Mouse (Mus musculus) erythroblast, embryonic 14.5 days (primary cell): ENCODE results near the gene Kng1.

Experiments
- GATA1 ChIP-seq: IDR thresholded peaks from 2 replicates; pipeline ENCODE4 v1.6.1; 2012; ENCODE audit warnings: low read length, inconsistent platforms, mixed read lengths
- TAL1 ChIP-seq: IDR thresholded peaks from 3 replicates; pipeline ENCODE4 v1.6.1; 2012; ENCODE audit warnings: low read length, inconsistent platforms, mixed read lengths

- TF ChIP-seq GATA1 (no peak), TAL1 (no peak)
These were observed 48.5 kb downstream of the Kng1 start for GRCm38 (mm10) chr16:23106121-23106520.
